Mouse (Mus musculus): ENCODE results near the gene Ache.

The Ache gene

GRCm38 (mm10) chr5:137334317-137334716 lies 47.0 kb downstream of the Ache start:
- in situ Hi-C loops (cut with MseI, MboI): no loop called here

GRCm38 (mm10) chr5:137335066-137335465 lies 47.7 kb downstream of the Ache start:
- in situ Hi-C loops (cut with MseI, MboI): no loop called here

- in situ Hi-C loops (cut with MseI, MboI): no loop called here
Measured at GRCm38 (mm10) chr5:137337190-137337589, 49.9 kb downstream of the Ache start.

GRCm38 (mm10) chr5:137338256-137338655 lies 50.9 kb downstream of the Ache start:
- in situ Hi-C loops (cut with MseI, MboI): no loop called here

- in situ Hi-C loops (cut with MseI, MboI): no loop called here
Measured at GRCm38 (mm10) chr5:137338663-137339289, 51.5 kb downstream of the Ache start.

GRCm38 (mm10) chr5:137339290-137339979 lies 52.1 kb downstream of the Ache start:
- in situ Hi-C loops (cut with MseI, MboI): no loop called here

- in situ Hi-C loops (cut with MseI, MboI): no loop called here
Measured at GRCm38 (mm10) chr5:137340222-137340621, 52.9 kb downstream of the Ache start.

GRCm38 (mm10) chr5:137342407-137343012 lies 55.2 kb downstream of the Ache start:
- in situ Hi-C loops (cut with MseI, MboI): no loop called here

GRCm38 (mm10) chr5:137343412-137343811 lies 56.1 kb downstream of the Ache start:
- in situ Hi-C loops (cut with MseI, MboI): no loop called here

GRCm38 (mm10) chr5:137343869-137344268 lies 56.5 kb downstream of the Ache start:
- in situ Hi-C loops (cut with MseI, MboI): no loop called here

Measured in mouse trophoblast stem cell (cell line).